Mouse (Mus musculus): ENCODE results near the gene Nynrin.

The Nynrin gene

GRCm38 (mm10) chr14:55838740-55839139 is 15.1 kb upstream of the Nynrin start:
- intact Hi-C loops (cut with DNase I) = no loop called here

DNA sequence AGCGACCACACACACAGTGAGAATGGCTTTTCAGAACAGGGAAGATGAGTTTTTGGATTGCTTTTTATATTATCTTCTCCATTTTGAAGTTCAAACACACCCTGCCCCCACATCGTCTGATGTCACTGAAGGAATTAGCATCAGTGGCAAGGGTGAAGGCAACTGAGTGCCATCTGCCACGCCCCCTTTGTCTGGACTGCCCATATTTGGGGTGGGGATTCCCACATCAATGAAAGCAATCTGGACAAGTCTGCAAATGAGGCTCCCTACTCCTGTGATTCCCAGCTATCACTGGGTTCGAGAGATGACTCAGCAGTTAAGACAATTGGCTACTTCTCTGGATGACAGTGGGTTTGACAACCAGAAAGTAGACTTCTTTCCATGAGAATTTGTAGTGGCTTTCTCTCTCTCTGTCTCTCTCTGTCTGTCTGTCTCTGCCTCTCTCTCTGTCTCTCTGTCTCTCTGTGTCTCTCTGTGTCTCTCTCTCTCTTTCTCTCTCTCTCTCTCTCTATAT is 12.9 kb upstream of the Nynrin start:
- intact Hi-C loops (cut with DNase I) = no loop called here

DNA sequence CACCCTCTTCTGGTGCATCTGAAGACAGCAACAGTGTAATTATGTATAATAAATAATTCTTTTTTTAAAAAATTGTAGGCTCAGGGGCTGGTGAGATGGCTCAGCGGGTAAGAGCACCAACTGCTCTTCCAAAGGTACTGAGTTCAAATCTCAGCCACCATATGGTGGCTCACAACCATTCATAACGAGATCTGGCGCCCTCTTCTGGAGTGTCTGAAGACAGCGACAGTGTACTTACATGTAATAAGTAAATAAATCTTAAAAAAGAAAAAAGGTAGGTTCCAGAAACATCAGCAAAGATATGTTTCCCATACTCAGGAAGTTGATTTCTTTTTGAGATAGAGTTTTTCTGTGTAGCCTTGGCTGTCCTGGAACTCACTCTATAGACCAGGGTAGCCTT is 11.0 kb upstream of the Nynrin start:
- intact Hi-C loops (cut with DNase I) = no loop called here

GRCm38 (mm10) chr14:55845506-55846294 is 8.1 kb upstream of the Nynrin start:
- intact Hi-C loops (cut with DNase I) = no loop called here

DNA sequence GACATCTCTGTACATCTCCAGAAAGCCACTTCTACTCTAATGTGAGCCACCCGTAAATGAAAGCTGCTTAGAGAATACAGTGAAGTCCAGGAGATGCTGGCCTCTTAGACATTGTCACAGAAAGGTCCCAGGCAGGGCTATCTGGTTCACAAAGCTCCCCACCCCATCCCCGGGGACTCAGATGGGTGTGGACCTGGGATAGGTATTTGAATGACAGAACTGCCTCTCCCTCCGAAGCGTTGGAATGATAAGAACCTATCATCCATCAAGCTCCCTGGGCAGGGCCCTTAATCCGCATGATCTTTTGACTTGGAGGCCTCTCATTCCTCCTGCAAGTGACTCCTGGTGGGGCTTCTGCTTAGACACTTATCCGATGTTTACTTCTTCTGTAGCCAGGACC is 2.9 kb upstream of the Nynrin start:
- intact Hi-C loops (cut with DNase I) = no loop called here

GRCm38 (mm10) chr14:55852646-55853551 is 911 bp upstream of the Nynrin start:
- intact Hi-C loops (cut with DNase I) = no loop called here

DNA sequence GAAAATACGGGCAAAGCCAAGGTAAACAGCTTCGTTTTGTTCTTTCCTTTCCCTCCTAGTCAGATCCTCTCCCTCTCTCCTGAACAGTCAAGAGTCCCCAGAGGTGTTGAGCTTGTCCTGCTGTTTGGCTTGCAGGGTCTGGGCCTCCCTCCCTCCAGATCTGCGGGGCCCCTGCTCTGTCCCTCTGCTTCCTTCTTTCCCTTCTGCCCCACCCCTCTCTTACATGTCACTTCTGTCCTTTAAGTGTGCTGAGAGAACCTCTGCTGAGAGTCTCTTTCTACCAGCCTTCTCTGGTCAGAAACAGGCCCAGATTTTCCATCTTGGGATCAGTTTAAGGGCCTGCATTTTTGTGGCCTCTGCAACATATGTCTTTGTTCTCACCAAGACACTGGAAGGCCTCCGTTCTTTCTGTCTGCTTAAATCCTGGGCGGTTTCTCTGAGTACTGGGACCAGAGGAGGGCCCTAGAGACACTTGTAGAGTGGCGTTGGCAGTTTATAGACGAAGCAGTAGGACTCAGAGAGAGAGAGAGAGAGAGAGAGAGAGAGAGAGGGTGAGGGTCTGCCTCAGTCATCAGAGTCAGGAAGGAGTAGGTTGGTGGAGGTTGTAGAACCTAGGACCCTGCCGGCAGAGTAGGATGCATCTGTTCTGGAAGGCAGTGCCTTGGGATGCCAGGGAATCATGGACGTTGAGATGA is 743 bp downstream of the Nynrin start:
- intact Hi-C loops (cut with DNase I) = no loop called here

GRCm38 (mm10) chr14:55855101-55855561 is 1.3 kb downstream of the Nynrin start:
- intact Hi-C loops (cut with DNase I) = no loop called here

GRCm38 (mm10) chr14:55857588-55857987 is 3.8 kb downstream of the Nynrin start:
- intact Hi-C loops (cut with DNase I) = no loop called here

DNA sequence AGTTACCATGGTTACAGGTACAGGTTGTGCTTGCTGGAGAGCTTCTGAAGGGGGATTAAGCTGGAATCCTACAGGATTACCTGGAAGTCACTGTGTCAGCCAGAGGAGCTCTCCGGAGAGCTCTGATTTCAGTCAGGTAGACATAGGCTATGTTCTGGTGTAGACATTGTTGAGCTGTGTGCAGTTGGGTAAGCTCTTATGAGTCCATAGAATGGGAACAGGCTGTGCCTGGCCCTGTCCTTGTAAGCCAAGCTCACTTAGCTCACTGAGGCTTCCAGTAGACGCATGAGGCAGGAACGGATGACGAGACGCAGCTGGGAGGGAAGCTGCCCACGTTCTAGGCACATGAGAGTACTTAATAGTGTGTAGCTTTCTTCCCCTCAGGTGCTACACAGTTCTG is 8.4 kb downstream of the Nynrin start:
- intact Hi-C loops (cut with DNase I) = loop anchor here (5.0 kb wide), 1 partner anchor 80 kb away; the partner anchor contains the start of gene Adcy4

- intact Hi-C loops (cut with DNase I) = loop anchor here (5.0 kb wide), 1 partner anchor 81 kb away; the partner anchor contains the start of gene Adcy4
Measured at GRCm38 (mm10) chr14:55862970-55863369, 9.2 kb downstream of the Nynrin start.

DNA sequence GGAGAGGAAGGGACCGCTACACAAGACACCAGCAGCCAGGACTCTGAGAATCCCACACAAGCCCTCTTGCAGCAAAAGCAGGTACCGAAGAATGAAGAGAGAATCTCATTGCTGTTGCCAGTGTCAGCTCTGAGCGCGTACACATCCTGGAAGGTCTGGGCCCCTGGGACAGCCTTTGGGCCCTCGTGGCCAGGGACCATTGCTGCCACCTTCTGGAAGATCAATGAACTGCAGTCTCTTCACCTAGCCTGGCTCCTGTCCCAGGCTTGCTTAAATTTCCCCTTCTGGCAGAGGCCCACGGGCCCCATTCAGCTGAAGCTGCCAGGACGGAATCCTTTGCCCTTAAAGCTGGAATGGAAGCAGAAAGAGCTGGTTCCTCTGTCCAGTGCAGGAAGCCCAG is 10.0 kb downstream of the Nynrin start:
- intact Hi-C loops (cut with DNase I) = loop anchor here (1.0 to 5.0 kb wide), 2 partner anchors 41 to 81 kb away; partner anchors contain the start of gene Adcy4

DNA sequence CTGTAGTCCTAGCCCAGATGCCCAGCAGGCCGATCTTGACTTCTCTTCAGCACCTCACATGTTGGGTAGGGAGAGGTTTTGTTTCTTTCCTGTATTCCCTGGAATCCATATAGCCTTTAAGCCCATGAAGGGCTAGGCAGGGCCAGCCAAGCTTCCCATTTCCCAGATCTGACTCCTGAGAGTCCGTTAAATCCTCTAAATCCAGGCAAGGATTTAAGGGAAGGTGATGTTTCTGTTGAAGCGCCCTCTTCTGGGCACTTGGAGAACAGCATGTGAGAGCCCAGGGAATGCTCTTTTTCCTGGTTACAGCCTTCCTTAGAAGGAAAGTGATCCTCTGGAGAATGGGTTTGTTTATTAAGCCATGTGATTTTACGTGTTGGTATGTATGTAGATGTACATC is 13.2 kb downstream of the Nynrin start:
- intact Hi-C loops (cut with DNase I) = no loop called here

GRCm38 (mm10) chr14:55868230-55869026 is 14.6 kb downstream of the Nynrin start:
- intact Hi-C loops (cut with DNase I) = no loop called here

DNA sequence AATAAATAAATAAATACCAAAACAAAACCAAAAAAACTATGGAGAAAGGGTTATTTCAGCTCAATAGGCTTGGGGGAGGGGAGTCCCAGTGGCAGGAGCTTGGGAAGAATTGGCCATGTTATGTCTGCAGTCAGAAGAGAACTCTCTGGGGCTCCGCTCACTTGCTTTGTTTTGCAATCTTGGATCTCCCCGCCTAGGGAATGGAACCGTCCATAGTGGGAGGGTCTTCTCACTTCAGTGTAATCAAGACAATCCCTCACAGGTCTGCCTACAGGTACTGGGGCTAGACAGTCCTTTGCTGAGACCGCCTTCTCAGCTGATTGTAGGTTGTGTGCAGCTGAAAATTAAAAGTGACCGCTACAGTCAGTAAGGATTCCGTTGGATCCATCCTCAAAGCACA is 15.7 kb downstream of the Nynrin start:
- intact Hi-C loops (cut with DNase I) = no loop called here

DNA sequence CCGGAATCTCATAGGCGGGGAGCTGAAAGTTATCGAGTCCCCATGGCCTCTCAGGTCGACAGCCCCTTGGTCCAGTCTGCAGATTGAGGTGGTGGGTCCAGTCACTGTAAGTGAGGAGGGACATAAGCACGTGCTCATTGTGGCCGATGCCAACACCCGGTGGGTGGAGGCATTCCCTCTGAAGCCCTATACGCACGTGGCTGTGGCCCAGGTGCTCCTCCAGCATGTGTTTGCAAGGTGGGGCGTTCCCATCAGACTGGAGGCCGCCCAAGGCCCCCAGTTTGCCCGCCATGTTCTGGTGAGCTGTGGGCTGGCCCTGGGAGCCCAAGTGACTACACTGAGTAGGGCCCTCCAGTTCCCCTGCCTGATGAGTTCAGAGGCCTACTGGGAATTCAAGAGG is 18.2 kb downstream of the Nynrin start:
- intact Hi-C loops (cut with DNase I) = no loop called here

DNA sequence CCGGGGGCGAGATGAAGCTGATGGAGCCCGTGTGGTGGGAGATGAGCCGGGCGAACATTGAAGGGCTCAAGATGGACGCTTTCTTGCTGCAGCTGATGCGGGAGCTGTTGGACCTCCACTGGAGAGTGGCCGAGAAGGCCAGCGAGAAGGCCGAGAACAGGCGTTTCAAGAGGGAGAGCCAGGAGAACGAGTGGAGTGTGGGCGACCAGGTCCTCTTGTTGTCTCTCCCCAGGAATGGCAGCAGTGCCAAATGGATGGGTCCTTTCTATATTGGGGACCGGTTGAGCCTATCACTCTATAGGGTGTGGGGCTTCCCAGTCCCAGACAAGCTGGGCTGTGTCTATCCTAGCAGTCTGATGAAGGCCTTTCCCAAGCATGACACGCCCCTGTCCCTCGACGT is 18.7 kb downstream of the Nynrin start:
- intact Hi-C loops (cut with DNase I) = no loop called here

GRCm38 (mm10) chr14:55873242-55873713 is 19.5 kb downstream of the Nynrin start:
- intact Hi-C loops (cut with DNase I) = no loop called here

DNA sequence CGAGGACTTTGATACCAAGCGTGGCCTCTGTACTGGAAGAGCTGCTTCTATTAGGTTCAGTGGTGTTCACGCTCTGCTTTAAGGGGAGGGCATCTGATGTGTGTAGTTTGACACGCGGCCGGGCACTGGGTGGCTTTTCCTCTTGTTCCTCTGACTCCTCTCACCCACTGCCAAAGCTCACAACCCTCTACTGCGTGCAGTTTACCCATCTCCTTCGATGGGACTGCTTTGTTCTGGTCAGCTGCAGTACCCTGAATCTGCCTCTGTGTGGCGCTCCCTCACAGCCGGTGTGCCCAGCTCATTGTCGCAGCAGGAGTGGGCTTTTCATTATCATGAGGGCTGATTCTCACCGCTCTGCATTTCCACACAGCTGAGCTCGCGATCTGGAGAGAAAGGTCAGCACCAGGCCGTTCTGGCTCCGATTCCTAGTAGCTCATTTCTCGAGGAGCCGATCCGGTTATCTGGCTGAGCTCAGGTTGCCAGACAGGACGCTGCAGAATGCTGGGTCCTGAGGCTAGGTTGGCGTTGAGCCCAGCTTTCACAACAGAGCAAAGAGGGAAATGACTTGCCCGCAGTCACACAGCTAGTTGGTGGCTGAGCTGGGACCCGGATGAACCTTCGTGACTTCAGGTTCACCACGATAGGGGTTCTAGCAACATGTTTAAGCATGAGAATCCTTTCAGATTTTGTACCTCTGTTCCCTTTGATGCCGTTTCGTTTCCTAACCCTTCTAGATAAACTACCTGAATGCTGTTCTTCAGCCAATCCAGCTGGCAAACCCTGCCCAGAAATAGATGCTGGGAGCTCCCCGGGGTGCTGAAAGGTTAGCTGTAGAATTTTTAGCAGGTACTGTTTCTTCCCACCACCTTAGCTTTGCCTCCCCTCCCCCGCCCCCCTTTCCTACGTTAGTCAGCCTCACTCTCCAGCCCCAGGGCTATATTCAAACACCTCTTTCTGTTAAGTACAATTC is 20.2 kb downstream of the Nynrin start:
- intact Hi-C loops (cut with DNase I) = no loop called here
